Mouse (Mus musculus) stomach, postnatal 0 days (tissue): Measurements from ENCODE around the gene Nme2.

Experiments
- CTCF ChIP-seq: IDR thresholded peaks from 2 replicates; pipeline ENCODE4 v1.5.1; 2016; ENCODE audit warnings: antibody characterized with exemption, low read depth, mild to moderate bottlenecking, moderate library complexity
- EP300 ChIP-seq: optimal IDR thresholded peaks from 2 replicates; pipeline ENCODE3; 2016; ENCODE audit warnings: antibody characterized with exemption

DNA sequence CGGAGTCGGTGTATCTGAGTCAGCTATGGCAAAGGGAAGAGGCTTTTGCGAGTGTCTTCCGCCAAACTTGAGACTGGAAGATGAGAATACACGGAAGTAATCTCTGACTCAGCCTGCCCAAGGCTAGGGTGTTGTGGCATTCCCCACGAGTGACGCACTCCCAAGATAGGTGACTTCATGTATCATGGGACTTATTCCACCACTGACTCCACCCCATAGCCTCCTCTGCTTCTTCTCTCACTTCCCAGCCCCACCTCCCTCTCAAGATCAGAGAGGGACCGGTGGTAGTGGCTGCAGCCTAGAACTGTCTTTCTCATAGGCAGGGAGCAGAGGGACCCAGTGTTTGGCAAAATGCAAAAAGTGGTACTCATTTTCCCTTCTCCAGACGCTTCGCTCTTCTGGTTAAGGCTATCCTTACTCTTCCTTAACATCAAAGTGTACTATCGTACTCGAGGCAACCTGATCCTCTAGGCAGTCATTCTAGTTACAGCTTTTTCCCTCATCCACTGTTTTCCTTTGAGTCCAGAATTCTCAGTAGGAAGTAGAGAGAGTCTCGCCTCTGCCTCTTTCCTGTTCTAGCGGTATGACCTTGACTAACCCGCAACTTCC lies 39.2 kb upstream of the Nme2 start:
- TF ChIP-seq CTCF (no peak), EP300 (no peak)
